Mouse (Mus musculus) heart, embryonic 10.5 days (tissue): Measurements from ENCODE around the gene Rbpj. TPM values are rescaled to one million over a fixed set of nuclear protein-coding genes. Genes with fewer than 3 reads are reported as not detected.

Source experiments
- DNase-seq: peaks from one replicate; pipeline ENCODE4 v3.0.0-alpha.2; 2017; ENCODE audit warnings: low spot score
- H3K27ac ChIP-seq: fragments of 300-500 bp; sonication (generic); 2 replicates; pipeline ENCODE4 v1.5.1; 2016; ENCODE audit warnings: mild to moderate bottlenecking
- H3K27me3 ChIP-seq: fragments of 300-500 bp; sonication (generic); 2 replicates; pipeline ENCODE4 v1.6.1; 2016; ENCODE audit warnings: mild to moderate bottlenecking; ENCODE audit not compliant: poor library complexity, insufficient read depth, severe bottlenecking
- H3K36me3 ChIP-seq: fragments of 300-500 bp; sonication (generic); 2 replicates; pipeline ENCODE4 v1.6.1; 2016; ENCODE audit warnings: mild to moderate bottlenecking, moderate library complexity
- H3K4me1 ChIP-seq: fragments of 300-500 bp; sonication (generic); 2 replicates; pipeline ENCODE4 v1.6.1; 2016; ENCODE audit warnings: mild to moderate bottlenecking
- H3K4me3 ChIP-seq: fragments of 300-500 bp; sonication (generic); 2 replicates; pipeline ENCODE4 v1.5.1; 2016; ENCODE audit warnings: mild to moderate bottlenecking, moderate library complexity
- H3K9me3 ChIP-seq: fragments of 300-500 bp; sonication (generic); 2 replicates; pipeline ENCODE4 v1.6.1; 2016; ENCODE audit warnings: mild to moderate bottlenecking, moderate library complexity
- WGBS: fragments of 180-500 bp; shearing (Covaris S2); methylation state at CpG from one replicate; pipeline ENCODE4 v1.1.7; 2016; 5-methylcytosine and 5-hydroxymethylcytosine counted together
- polyA plus RNA-seq: library from polyadenylated mRNA; unstranded; fragments of >200 nt; fragmentation: Nextera tagmentation; extraction: Ambion mirVana; gene quantifications from 2 replicates; pipeline ENCODE4 v1.2.1, GENCODE M21; 2016

The Rbpj gene
- 23.9 and 24.6 TPM in 2 replicates for polyA plus RNA-seq

GRCm38 (mm10) chr5:53465883-53466282 is at the start of gene Rbpj:
Gene Rbpj (plus strand): TSS chr5:53466152.
- Histone ChIP-seq H3K27me3 (no peaks in the 10 kb centered on the region), H3K27ac (no peak within 1 kb of the TSS), H3K4me1 (peaks cover 18% of the 10 kb centered on the region), H3K36me3 (no peaks in the 10 kb centered on the region), H3K9me3 (no peaks in the 10 kb centered on the region), H3K4me3 (no peak within 1 kb of the TSS)
- DNase-seq: no peak
- 84% methylated on average over 9 of the region's 9 CpGs for WGBS

DNA sequence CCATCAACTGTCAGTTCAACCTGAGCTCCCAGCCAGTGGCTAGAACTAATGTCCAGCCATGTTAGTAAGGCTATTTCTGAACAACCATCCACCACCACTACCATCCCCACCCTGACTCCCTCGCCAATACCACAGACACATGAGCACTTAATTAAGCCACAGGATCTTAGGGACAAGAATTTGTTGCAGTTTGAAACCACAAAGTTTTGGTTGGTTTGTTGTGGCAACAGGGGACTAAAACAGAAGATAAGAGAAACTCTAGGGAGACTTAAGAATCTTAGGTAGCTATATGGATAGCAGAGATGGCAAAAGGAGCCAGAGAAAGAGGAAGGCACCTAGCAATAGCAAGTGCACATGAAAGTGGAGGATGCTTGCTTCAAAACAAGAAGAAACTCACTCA is 45.2 kb upstream of the Rbpj start:
- Histone ChIP-seq H3K9me3 (no peaks in the 10 kb centered on the region), H3K27me3 (no peaks in the 10 kb centered on the region), H3K27ac (no peak overlapping the region), H3K4me3 (no peak overlapping the region), H3K36me3 (no peaks in the 10 kb centered on the region), H3K4me1 (no peaks in the 10 kb centered on the region)
- 61% methylated on average over 1 of the region's 1 CpGs for WGBS
- no peak for DNase-seq

GRCm38 (mm10) chr5:53421291-53421690 is 44.7 kb upstream of the Rbpj start:
- no peak for DNase-seq
- no peaks in the 10 kb centered on the region for H3K27me3 ChIP-seq
- WGBS: 61% methylated on average over 4 of the region's 4 CpGs
- H3K36me3 ChIP-seq: no peaks in the 10 kb centered on the region
- no peaks in the 10 kb centered on the region for H3K9me3 ChIP-seq
- H3K27ac ChIP-seq: no peak overlapping the region
- H3K4me3 ChIP-seq: no peak overlapping the region
- H3K4me1 ChIP-seq: no peaks in the 10 kb centered on the region

DNA sequence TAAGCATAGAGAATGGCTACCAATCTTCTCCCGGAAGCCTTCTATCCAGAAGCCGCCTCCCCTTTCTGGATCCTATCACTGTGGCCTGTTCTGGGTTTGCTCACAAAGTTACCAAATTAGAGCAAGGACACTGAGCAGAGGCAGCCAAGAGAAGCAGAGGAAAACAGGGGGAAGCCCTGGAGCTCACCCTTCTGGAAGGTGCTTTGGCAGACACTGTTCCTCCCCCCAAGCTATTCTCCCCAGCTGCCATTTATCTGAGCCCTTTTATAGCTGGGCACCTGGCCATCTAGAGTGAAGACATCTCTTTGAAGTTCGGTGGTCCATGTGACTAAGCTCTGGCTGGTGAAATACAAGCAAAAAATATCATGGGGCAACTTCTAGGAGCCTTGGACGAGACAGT is 38.5 kb upstream of the Rbpj start:
- H3K27me3 ChIP-seq: no peaks in the 10 kb centered on the region
- H3K4me1 ChIP-seq: no peaks in the 10 kb centered on the region
- H3K27ac ChIP-seq: no peak overlapping the region
- no peak for DNase-seq
- no peaks in the 10 kb centered on the region for H3K9me3 ChIP-seq
- 74% methylated on average over 4 of the region's 4 CpGs for WGBS
- no peaks in the 10 kb centered on the region for H3K36me3 ChIP-seq
- no peak overlapping the region for H3K4me3 ChIP-seq

DNA sequence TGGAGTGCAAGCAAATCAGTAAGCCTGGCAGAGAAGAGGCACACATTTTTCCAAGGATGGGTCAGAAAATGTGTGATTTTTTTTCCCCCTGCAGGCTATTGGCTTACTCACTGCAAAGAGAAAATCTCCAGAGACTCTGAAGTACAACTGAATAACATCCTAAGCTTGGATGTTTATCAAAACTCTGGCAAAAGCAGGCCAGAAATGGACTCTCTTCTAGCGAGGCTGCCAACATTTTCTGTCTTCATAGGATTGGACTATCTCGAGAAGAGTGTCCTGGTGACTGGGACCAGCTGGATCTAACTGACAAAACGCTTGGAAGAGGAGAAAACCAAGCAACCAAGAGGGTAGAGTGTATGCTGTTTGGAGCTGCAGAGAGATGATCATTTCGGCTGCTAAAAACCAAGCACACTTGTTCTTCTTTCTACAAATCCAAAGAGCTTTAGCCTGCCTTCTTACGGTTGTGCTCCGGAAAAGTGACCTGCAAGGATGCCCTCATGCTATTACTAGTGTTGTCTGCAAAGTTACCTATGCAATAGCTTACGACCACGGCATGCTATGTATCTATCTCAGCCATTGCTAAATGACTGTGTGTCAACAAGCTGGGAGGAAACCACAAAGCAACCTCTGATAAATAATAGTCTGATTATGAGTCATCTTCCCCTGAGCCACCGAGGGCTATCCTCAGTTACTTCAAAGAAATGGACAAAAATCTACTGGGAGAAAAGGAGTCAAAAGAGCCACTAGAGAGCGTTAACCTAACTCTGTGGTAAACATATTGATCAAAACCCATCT is 36.1 kb upstream of the Rbpj start:
- Histone ChIP-seq H3K36me3 (no peaks in the 10 kb centered on the region), H3K27me3 (no peaks in the 10 kb centered on the region), H3K27ac (no peak overlapping the region), H3K4me1 (no peaks in the 10 kb centered on the region), H3K9me3 (no peaks in the 10 kb centered on the region), H3K4me3 (no peak overlapping the region)
- DNase-seq: no peak
- WGBS: 71% methylated on average over 10 of the region's 10 CpGs

DNA sequence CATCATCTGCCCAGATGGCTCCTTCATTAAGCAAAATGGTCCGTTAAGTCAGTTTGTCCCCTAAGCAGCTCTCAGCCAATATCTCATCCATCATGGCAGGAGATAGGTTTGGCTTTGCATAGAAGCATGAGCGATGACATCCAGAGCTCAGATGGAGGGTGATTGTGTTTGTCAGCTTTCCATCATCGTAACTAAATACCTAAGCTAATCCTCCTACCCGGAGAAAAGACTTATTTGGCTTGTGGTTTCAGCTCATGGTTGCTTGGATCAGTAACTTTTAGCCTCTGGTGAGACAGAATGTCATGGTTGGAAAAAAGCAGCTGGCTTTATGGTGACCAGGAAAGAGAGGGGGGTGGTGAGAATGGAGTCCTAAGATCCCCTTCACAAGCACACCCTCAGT is 33.5 kb upstream of the Rbpj start:
- Histone ChIP-seq H3K4me1 (no peaks in the 10 kb centered on the region), H3K36me3 (no peaks in the 10 kb centered on the region), H3K27ac (no peak overlapping the region), H3K27me3 (no peaks in the 10 kb centered on the region), H3K9me3 (no peaks in the 10 kb centered on the region), H3K4me3 (no peak overlapping the region)
- no peak for DNase-seq
- 86% methylated on average over 4 of the region's 4 CpGs for WGBS

- H3K27ac ChIP-seq: no peak overlapping the region
- no peaks in the 10 kb centered on the region for H3K9me3 ChIP-seq
- H3K4me1 ChIP-seq: no peaks in the 10 kb centered on the region
- no peaks in the 10 kb centered on the region for H3K36me3 ChIP-seq
- no peak overlapping the region for H3K4me3 ChIP-seq
- no peaks in the 10 kb centered on the region for H3K27me3 ChIP-seq
- DNase-seq: no peak
- WGBS: 83% methylated on average over 6 of the region's 6 CpGs
These were observed 28.9 kb upstream of the Rbpj start for GRCm38 (mm10) chr5:53436905-53437632.

DNA sequence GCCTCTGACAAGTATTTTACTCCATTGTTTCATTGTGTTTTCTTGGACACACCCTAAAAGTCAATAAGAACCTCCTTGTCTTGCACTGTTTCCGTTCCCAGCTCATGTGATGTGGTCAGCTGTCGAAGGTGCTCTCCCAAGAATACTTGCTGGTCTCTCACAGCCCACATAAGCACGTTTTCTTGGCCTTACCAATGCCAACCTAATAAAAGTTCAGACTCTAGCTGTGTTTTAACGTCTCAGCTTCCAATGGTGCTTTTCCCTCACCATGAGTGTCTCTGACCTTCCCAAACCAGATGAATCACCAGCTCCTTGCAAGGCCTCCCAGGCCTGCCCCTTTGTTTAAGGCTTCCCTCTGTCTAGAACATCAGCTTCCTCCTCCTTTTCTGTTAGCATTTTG is 28.2 kb upstream of the Rbpj start:
- WGBS: 74% methylated on average over 4 of the region's 4 CpGs
- H3K27ac ChIP-seq: no peak overlapping the region
- no peaks in the 10 kb centered on the region for H3K36me3 ChIP-seq
- no peak overlapping the region for H3K4me3 ChIP-seq
- no peaks in the 10 kb centered on the region for H3K9me3 ChIP-seq
- no peaks in the 10 kb centered on the region for H3K4me1 ChIP-seq
- no peak for DNase-seq
- no peaks in the 10 kb centered on the region for H3K27me3 ChIP-seq

GRCm38 (mm10) chr5:53438268-53438667 is 27.7 kb upstream of the Rbpj start:
- H3K4me3 ChIP-seq: no peak overlapping the region
- no peaks in the 10 kb centered on the region for H3K36me3 ChIP-seq
- H3K4me1 ChIP-seq: no peaks in the 10 kb centered on the region
- no peaks in the 10 kb centered on the region for H3K9me3 ChIP-seq
- no peak for DNase-seq
- no peak overlapping the region for H3K27ac ChIP-seq
- 48% methylated on average over 3 of the region's 3 CpGs for WGBS
- no peaks in the 10 kb centered on the region for H3K27me3 ChIP-seq

- no peak overlapping the region for H3K4me3 ChIP-seq
- no peaks in the 10 kb centered on the region for H3K36me3 ChIP-seq
- no peaks in the 10 kb centered on the region for H3K9me3 ChIP-seq
- H3K27me3 ChIP-seq: no peaks in the 10 kb centered on the region
- 57% methylated on average over 3 of the region's 3 CpGs for WGBS
- no peak overlapping the region for H3K27ac ChIP-seq
- no peaks in the 10 kb centered on the region for H3K4me1 ChIP-seq
- no peak for DNase-seq
These were observed 26.3 kb upstream of the Rbpj start for GRCm38 (mm10) chr5:53439655-53440054.

- no peaks in the 10 kb centered on the region for H3K27me3 ChIP-seq
- H3K36me3 ChIP-seq: no peaks in the 10 kb centered on the region
- H3K4me3 ChIP-seq: no peak overlapping the region
- no peaks in the 10 kb centered on the region for H3K9me3 ChIP-seq
- 85% methylated on average over 5 of the region's 5 CpGs for WGBS
- DNase-seq: no peak
- H3K4me1 ChIP-seq: no peaks in the 10 kb centered on the region
- H3K27ac ChIP-seq: no peak overlapping the region
These were observed 21.9 kb upstream of the Rbpj start for GRCm38 (mm10) chr5:53444030-53444429.

GRCm38 (mm10) chr5:53450945-53451344 is 15.0 kb upstream of the Rbpj start:
- WGBS: 34% methylated on average over 9 of the region's 9 CpGs
- Histone ChIP-seq H3K36me3 (no peaks in the 10 kb centered on the region), H3K27ac (peak overlapping the region; percentile 17; the same call in 1 of the 2 replicates), H3K4me1 (no peaks in the 10 kb centered on the region), H3K4me3 (no peak overlapping the region), H3K27me3 (no peaks in the 10 kb centered on the region), H3K9me3 (no peaks in the 10 kb centered on the region)
- DNase-seq: no peak

GRCm38 (mm10) chr5:53451829-53452228 is 14.1 kb upstream of the Rbpj start:
- H3K9me3 ChIP-seq: no peaks in the 10 kb centered on the region
- H3K27ac ChIP-seq: no peak overlapping the region
- H3K4me3 ChIP-seq: no peak overlapping the region
- DNase-seq: no peak
- H3K4me1 ChIP-seq: no peaks in the 10 kb centered on the region
- no peaks in the 10 kb centered on the region for H3K36me3 ChIP-seq
- H3K27me3 ChIP-seq: no peaks in the 10 kb centered on the region
- 82% methylated on average over 8 of the region's 8 CpGs for WGBS
